Mouse (Mus musculus): Measurements from ENCODE around the gene Smyd3. TPM values are rescaled to one million over a fixed set of nuclear protein-coding genes. Genes with fewer than 3 reads are reported as not detected.

Smyd3 gene
- polyA plus RNA-seq, 1 experiment from 2014 or later, result 13.1 TPM

- ATAC-seq (ENCODE audit: low FRiP score), result no peak
- Histone ChIP-seq H3K27me3 (ENCODE audit: control insufficient read depth, insufficient read depth, low read length) (no peaks in the 10 kb centered on the region), H3K4me1 (ENCODE audit: control insufficient read depth, insufficient read depth, low read length) (no peaks in the 10 kb centered on the region), H3K27ac (ENCODE audit: low read depth, low read length) (no peak overlapping the region), H3K9me3 (ENCODE audit: control insufficient read depth, low read length) (no peaks in the 10 kb centered on the region), H3K4me3 (ENCODE audit: low read depth, low read length) (no peak overlapping the region), H3K36me3 (ENCODE audit: control insufficient read depth, insufficient read depth, low read length) (no peaks in the 10 kb centered on the region), H3K9ac (ENCODE audit: low read length) (no peak overlapping the region), H3K4me2 (no peak overlapping the region)
- 46% methylated on average over 12 of the region's 12 CpGs for WGBS
- DNase-seq (ENCODE audit: low spot score, missing footprints), result no peak
Observed at GRCm38 (mm10) chr1:178915056-178915455, 602.8 kb downstream of the Smyd3 start.

DNA sequence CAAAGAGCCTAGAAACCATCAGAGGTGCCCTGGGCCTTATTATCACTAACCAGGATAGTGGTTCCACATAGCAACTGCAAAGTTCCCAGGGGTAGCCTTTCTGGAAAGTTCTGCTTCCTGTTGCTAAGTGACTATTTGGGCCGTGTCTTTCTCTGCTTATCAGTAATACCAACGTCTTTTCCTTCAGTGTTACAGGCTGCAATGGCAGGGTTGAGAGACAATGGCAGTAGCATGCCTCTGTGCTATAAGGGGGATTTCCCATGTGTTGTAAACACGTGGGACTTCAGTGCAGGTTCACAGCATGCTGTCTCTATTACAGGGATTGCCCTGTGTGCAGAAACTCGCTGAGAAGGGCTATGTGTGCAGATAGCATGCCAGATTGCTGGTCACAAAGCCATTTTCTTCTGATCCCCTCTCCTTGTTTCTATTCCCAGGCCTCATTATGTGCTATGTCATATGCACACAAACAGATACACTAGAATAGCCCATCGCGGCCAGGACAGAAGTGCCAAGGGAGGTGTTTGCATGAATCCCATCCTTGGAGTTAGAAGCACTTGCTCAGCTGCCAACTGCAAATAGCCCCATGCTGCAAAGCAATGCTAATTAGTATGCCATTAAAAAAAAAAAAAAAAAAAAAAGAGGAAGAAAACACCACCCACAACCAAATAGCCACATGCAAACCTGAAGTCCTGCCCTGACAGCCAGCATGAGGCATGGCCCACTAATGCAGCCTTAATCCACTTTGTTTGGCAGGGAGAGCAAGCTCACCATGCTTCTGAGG, 604.7 kb downstream of the Smyd3 start:
- Histone ChIP-seq H3K4me2 (no peak overlapping the region), H3K9me3 (ENCODE audit: control insufficient read depth, low read length) (no peaks in the 10 kb centered on the region), H3K4me1 (ENCODE audit: control insufficient read depth, insufficient read depth, low read length) (no peaks in the 10 kb centered on the region), H3K4me3 (ENCODE audit: low read depth, low read length) (no peak overlapping the region), H3K27ac (ENCODE audit: low read depth, low read length) (no peak overlapping the region), H3K36me3 (ENCODE audit: control insufficient read depth, insufficient read depth, low read length) (no peaks in the 10 kb centered on the region), H3K27me3 (ENCODE audit: control insufficient read depth, insufficient read depth, low read length) (no peaks in the 10 kb centered on the region), H3K9ac (ENCODE audit: low read length) (no peak overlapping the region)
- ATAC-seq (ENCODE audit: low FRiP score) (no peak), DNase-seq (ENCODE audit: low spot score, missing footprints) (no peak)
- 76% methylated on average over 6 of the region's 6 CpGs for WGBS

- Histone ChIP-seq H3K27ac (ENCODE audit: low read depth, low read length) (no peak overlapping the region), H3K4me2 (no peak overlapping the region), H3K4me3 (ENCODE audit: low read depth, low read length) (no peak overlapping the region), H3K4me1 (ENCODE audit: control insufficient read depth, insufficient read depth, low read length) (no peaks in the 10 kb centered on the region), H3K9ac (ENCODE audit: low read length) (no peak overlapping the region), H3K9me3 (ENCODE audit: control insufficient read depth, low read length) (no peaks in the 10 kb centered on the region), H3K36me3 (ENCODE audit: control insufficient read depth, insufficient read depth, low read length) (no peaks in the 10 kb centered on the region), H3K27me3 (ENCODE audit: control insufficient read depth, insufficient read depth, low read length) (no peaks in the 10 kb centered on the region)
- ATAC-seq (ENCODE audit: low FRiP score), result no peak
- no peak for DNase-seq (ENCODE audit: low spot score, missing footprints)
- 79% methylated on average over 14 of the region's 14 CpGs for WGBS
Observed at GRCm38 (mm10) chr1:178910951-178911350, 606.9 kb downstream of the Smyd3 start.

Other genes starting within 250 kb of the Smyd3 start
- 27.1 and 30.7 TPM in 2 replicates for gene Tfb2m, start 28.2 kb upstream of the Smyd3 start, polyA plus RNA-seq (2014; fragmentation: Nextera tagmentation; extraction: Ambion mirVana)
- 22.6 and 25.1 TPM in 2 replicates for gene Cnst, start 28.3 kb upstream of the Smyd3 start, polyA plus RNA-seq (2014; fragmentation: Nextera tagmentation; extraction: Ambion mirVana)
- gene Sccpdh, start 150.2 kb upstream of the Smyd3 start, polyA plus RNA-seq (2014; fragmentation: Nextera tagmentation; extraction: Ambion mirVana), result 95.6 and 101 TPM in 2 replicates
- gene Kif28, start 227.2 kb upstream of the Smyd3 start, polyA plus RNA-seq (2014; fragmentation: Nextera tagmentation; extraction: Ambion mirVana), result not detected in 2 replicates